Mouse (Mus musculus) lung, adult 2 months (tissue): Measurements from ENCODE around the gene Pla2r1. TPM values are rescaled to one million over a fixed set of nuclear protein-coding genes. Genes with fewer than 3 reads are reported as not detected.

Source experiments
- DNase-seq: peaks from one replicate; pipeline ENCODE4 v3.0.0; 2022
- H3K4me1 ChIP-seq: fragments of 200-500 bp; 2 replicates; pipeline ENCODE4 v1.6.1; 2011; ENCODE audit warnings: low read length; ENCODE audit not compliant: control insufficient read depth, insufficient read depth
- H3K4me3 ChIP-seq: fragments of 200-500 bp; replicated peaks from 2 replicates; pipeline ENCODE3; 2011; ENCODE audit warnings: low read depth, mild to moderate bottlenecking, control low read depth, low read length; ENCODE audit errors: extremely low read depth
- CTCF ChIP-seq: fragments of 200-500 bp; IDR thresholded peaks from 2 replicates; pipeline ENCODE4 v1.5.1; 2011; ENCODE audit warnings: mild to moderate bottlenecking, low read length, control low read depth; ENCODE audit not compliant: insufficient read depth
- POLR2A ChIP-seq: fragments of 200-500 bp; IDR thresholded peaks from 2 replicates; pipeline ENCODE4 v1.6.1; 2011; ENCODE audit warnings: low read depth, mild to moderate bottlenecking, control low read depth, low read length, borderline replicate concordance; ENCODE audit errors: extremely low read depth
- WGBS: fragments of 180-500 bp; shearing (Covaris S2); methylation state at CpG from one replicate; pipeline ENCODE4 v1.1.7; 2018; 5-methylcytosine and 5-hydroxymethylcytosine counted together
- polyA plus RNA-seq: library from polyadenylated mRNA; depleted of rRNA; stranded (reverse); fragments of >200 nt; gene quantifications from 2 replicates; pipeline ENCODE4 v1.2.3, GENCODE M21; 2012

Pla2r1 gene
- polyA plus RNA-seq, 1 experiment, result 14.1 TPM

GRCm38 (mm10) chr2:60544006-60544405 is 9.1 kb downstream of the Pla2r1 start:
- 64% methylated on average over 5 of the region's 5 CpGs for WGBS
- H3K4me3 ChIP-seq, result no peak overlapping the region
- H3K4me1 ChIP-seq, result peaks cover 3% of the 10 kb centered on the region; the same call in 1 of the 2 replicates
- no peak for TF ChIP-seq CTCF
- no peak for TF ChIP-seq POLR2A
- no peak for DNase-seq

GRCm38 (mm10) chr2:60541745-60542144 is 11.4 kb downstream of the Pla2r1 start:
- Histone ChIP-seq H3K4me3 (no peak overlapping the region), H3K4me1 (peaks cover 3% of the 10 kb centered on the region; the same call in 1 of the 2 replicates)
- no peak for DNase-seq
- WGBS, result 50% methylated on average over 5 of the region's 5 CpGs
- no peak for TF ChIP-seq POLR2A
- TF ChIP-seq CTCF, result no peak

GRCm38 (mm10) chr2:60540346-60540745 is 12.8 kb downstream of the Pla2r1 start:
- no peak for DNase-seq
- H3K4me1 ChIP-seq, result no peaks in the 10 kb centered on the region
- WGBS, result 86% methylated on average over 8 of the region's 8 CpGs
- TF ChIP-seq POLR2A, result no peak
- TF ChIP-seq CTCF, result no peak
- no peak overlapping the region for H3K4me3 ChIP-seq

- no peak overlapping the region for H3K4me3 ChIP-seq
- 60% methylated on average over 5 of the region's 5 CpGs for WGBS
- TF ChIP-seq CTCF (no peak), POLR2A (no peak)
- H3K4me1 ChIP-seq, result no peaks in the 10 kb centered on the region
- no peak for DNase-seq
These were observed 14.4 kb downstream of the Pla2r1 start for GRCm38 (mm10) chr2:60538710-60539109.

- TF ChIP-seq CTCF (no peak), POLR2A (no peak)
- H3K4me1 ChIP-seq, result no peaks in the 10 kb centered on the region
- WGBS, result 73% methylated on average over 4 of the region's 4 CpGs
- no peak for DNase-seq
- H3K4me3 ChIP-seq, result no peak overlapping the region
These were observed 14.8 kb downstream of the Pla2r1 start for GRCm38 (mm10) chr2:60538274-60538673.

- no peak for DNase-seq
- TF ChIP-seq CTCF (no peak), POLR2A (no peak)
- WGBS, result 87% methylated on average over 8 of the region's 8 CpGs
These were observed 18.4 kb downstream of the Pla2r1 start for GRCm38 (mm10) chr2:60534755-60535154.

GRCm38 (mm10) chr2:60533026-60533425 is 20.1 kb downstream of the Pla2r1 start:
- DNase-seq, result no peak
- TF ChIP-seq CTCF, result no peak
- no peak overlapping the region for H3K4me3 ChIP-seq
- H3K4me1 ChIP-seq, result no peaks in the 10 kb centered on the region
- 75% methylated on average over 3 of the region's 3 CpGs for WGBS

More at GRCm38 (mm10) chr2:60534755-60535154, 18.4 kb downstream of the Pla2r1 start:
- H3K4me1 ChIP-seq, result no peaks in the 10 kb centered on the region
- H3K4me3 ChIP-seq, result no peak overlapping the region

GRCm38 (mm10) chr2:60532495-60532894 is 20.6 kb downstream of the Pla2r1 start:
- Histone ChIP-seq H3K4me1 (no peaks in the 10 kb centered on the region), H3K4me3 (no peak overlapping the region)
- no peak for DNase-seq
- WGBS, result 68% methylated on average over 5 of the region's 5 CpGs
- no peak for TF ChIP-seq CTCF
- TF ChIP-seq POLR2A, result no peak

GRCm38 (mm10) chr2:60515817-60516216 is 37.3 kb downstream of the Pla2r1 start:
- Histone ChIP-seq H3K4me1 (no peaks in the 10 kb centered on the region), H3K4me3 (no peak overlapping the region)
- TF ChIP-seq POLR2A (no peak), CTCF (no peak)
- no peak for DNase-seq
- WGBS, result 30% methylated on average over 8 of the region's 8 CpGs

- Histone ChIP-seq H3K4me3 (no peak overlapping the region), H3K4me1 (no peaks in the 10 kb centered on the region)
- WGBS, result 70% methylated on average over 4 of the region's 4 CpGs
- no peak for DNase-seq
- no peak for TF ChIP-seq POLR2A
- TF ChIP-seq CTCF, result 0 out of 2 replicates have a peak, but pooled peaks have one; percentile 7
These were observed 38.2 kb downstream of the Pla2r1 start for GRCm38 (mm10) chr2:60514863-60515262.

GRCm38 (mm10) chr2:60510718-60511117 is 42.4 kb downstream of the Pla2r1 start:
- TF ChIP-seq POLR2A, result no peak
- 93% methylated on average over 1 of the region's 1 CpGs for WGBS
- H3K4me3 ChIP-seq, result no peak overlapping the region
- H3K4me1 ChIP-seq, result no peaks in the 10 kb centered on the region
- no peak for DNase-seq
